Mouse (Mus musculus): ENCODE results near the gene Mlxip. TPM values are rescaled to one million over a fixed set of nuclear protein-coding genes. Genes with fewer than 3 reads are reported as not detected.

Mlxip gene
- polyA plus RNA-seq, 1 experiment = 24.1 TPM

DNA sequence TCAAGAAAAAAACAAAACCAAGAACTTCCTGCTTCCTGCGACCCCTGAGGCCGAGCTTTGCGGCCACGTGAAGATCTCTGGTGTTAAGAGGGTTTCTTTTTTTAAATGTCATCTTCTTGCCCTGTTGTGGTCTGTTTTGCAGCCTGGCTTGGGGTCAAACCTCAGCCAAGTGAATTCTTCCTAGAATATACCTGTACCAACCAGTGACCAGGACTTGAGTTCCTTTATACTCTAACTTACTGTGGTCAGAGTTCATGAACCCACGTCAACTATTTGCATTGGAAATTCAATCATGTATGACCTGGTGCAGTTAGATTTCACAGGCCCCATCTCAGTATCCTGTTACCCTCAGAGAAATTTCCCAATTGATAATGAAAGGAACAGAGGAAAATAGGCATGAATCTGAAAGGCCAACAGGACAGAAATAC, 15.1 kb upstream of the Mlxip start:
- Histone ChIP-seq H3K4me1 (ENCODE audit: control insufficient read depth, insufficient read depth, low read length) (no peaks in the 10 kb centered on the region), H3K27ac (ENCODE audit: insufficient read depth, low read length) (no peak overlapping the region)

DNA sequence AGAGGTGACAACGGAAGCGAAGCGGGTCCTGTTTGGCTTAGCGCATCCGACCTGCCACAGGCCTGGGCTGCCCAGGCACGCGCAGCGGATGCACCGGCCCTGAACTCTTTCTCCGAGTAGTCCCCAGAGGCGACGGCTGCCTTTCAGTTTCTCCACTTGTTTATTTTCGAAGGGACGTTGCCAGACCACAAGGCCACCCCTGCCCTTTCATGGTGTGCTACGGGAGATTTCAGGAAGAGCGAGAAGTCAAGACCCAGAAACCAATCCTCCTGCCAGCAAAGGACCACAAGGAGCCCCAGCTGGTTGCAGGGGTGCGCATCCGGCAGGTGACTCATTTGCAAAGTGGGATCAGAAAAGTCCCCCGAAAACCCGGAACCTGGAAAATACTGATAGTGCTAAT, 12.6 kb upstream of the Mlxip start:
- Histone ChIP-seq H3K27ac (ENCODE audit: insufficient read depth, low read length) (no peak overlapping the region), H3K4me1 (ENCODE audit: control insufficient read depth, insufficient read depth, low read length) (no peaks in the 10 kb centered on the region), H3K4me3 (ENCODE audit: insufficient read depth, low read length) (no peak overlapping the region)
- no peak for TF ChIP-seq CTCF (IDR thresholded peaks at IDR 0.05; ENCODE audit: borderline replicate concordance, insufficient read depth, low read length)
- TF ChIP-seq POLR2A (IDR thresholded peaks at IDR 0.05; ENCODE audit: low read depth, low read length) = no peak

More for the DNA sequence above, 15.1 kb upstream of the Mlxip start:
- no peak overlapping the region for H3K4me3 ChIP-seq (ENCODE audit: insufficient read depth, low read length)
- no peak for TF ChIP-seq CTCF (IDR thresholded peaks at IDR 0.05; ENCODE audit: borderline replicate concordance, insufficient read depth, low read length)
- TF ChIP-seq POLR2A (IDR thresholded peaks at IDR 0.05; ENCODE audit: low read depth, low read length) = no peak

- no peak overlapping the region for H3K27ac ChIP-seq (ENCODE audit: insufficient read depth, low read length)
- no peak overlapping the region for H3K4me3 ChIP-seq (ENCODE audit: insufficient read depth, low read length)
- no peaks in the 10 kb centered on the region for H3K4me1 ChIP-seq (ENCODE audit: control insufficient read depth, insufficient read depth, low read length)
- TF ChIP-seq CTCF (IDR thresholded peaks at IDR 0.05; ENCODE audit: borderline replicate concordance, insufficient read depth, low read length) (no peak), POLR2A (IDR thresholded peaks at IDR 0.05; ENCODE audit: low read depth, low read length) (no peak)
Measured at GRCm38 (mm10) chr5:123382686-123383085, 11.9 kb upstream of the Mlxip start.

- Histone ChIP-seq H3K27ac (ENCODE audit: insufficient read depth, low read length) (no peak overlapping the region), H3K4me1 (ENCODE audit: control insufficient read depth, insufficient read depth, low read length) (no peaks in the 10 kb centered on the region), H3K4me3 (ENCODE audit: insufficient read depth, low read length) (no peak overlapping the region)
- TF ChIP-seq CTCF (IDR thresholded peaks at IDR 0.05; ENCODE audit: borderline replicate concordance, insufficient read depth, low read length) (no peak), POLR2A (IDR thresholded peaks at IDR 0.05; ENCODE audit: low read depth, low read length) (no peak)
Measured at GRCm38 (mm10) chr5:123388452-123388851, 6.1 kb upstream of the Mlxip start.

DNA sequence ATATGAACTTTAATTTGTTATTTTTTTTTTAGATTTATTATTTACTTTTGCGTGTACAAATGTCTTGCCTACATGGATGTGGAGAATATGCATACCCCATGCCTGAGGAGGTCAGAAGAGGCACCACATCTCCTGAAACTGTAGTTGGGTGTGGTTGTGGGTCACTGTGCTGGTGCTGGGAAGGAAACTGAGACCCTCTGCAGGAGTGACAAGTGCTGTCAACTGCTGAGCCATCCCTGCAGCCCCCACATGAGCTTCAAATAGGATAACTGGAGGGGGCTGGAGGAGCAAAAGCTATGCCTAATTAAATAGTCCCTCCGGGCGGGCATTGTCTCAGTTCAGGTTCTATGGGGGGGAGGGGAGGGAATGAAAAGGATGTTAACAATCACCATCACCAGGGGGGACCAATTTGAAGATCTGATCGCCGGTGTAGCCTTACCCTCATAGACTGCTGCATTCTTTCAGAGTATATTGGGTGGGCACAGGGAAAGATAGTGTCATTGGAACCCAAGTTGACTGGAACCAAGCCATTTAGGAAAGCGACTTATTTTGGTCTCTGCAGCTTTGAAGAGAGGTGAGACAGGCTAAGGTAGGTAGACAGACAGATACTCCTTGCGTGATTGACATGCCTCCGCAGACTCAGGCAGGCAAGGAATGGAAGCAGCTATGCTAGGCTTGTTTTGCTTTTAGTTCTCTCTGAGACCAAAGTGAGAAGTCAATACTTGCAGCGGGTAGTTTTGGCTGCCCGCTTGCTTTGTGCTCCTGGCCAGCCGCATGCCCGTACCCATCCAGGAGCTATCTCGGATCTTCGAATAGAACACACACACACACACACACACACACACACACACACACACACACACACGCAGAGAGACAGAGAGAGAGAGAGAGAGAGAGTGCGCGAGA, 3.8 kb upstream of the Mlxip start:
- Histone ChIP-seq H3K27ac (ENCODE audit: insufficient read depth, low read length) (no peak overlapping the region), H3K4me3 (ENCODE audit: insufficient read depth, low read length) (peak overlapping the region; percentile 31), H3K4me1 (ENCODE audit: control insufficient read depth, insufficient read depth, low read length) (peaks cover 5% of the 10 kb centered on the region; the same call in 1 of the 2 replicates)
- TF ChIP-seq CTCF (IDR thresholded peaks at IDR 0.05; ENCODE audit: borderline replicate concordance, insufficient read depth, low read length) (no peak), POLR2A (IDR thresholded peaks at IDR 0.05; ENCODE audit: low read depth, low read length) (no peak; the same call in 1 of the 2 replicates)

GRCm38 (mm10) chr5:123391442-123391809, 3.2 kb upstream of the Mlxip start:
- H3K27ac ChIP-seq (ENCODE audit: insufficient read depth, low read length) = no peak overlapping the region
- H3K4me3 ChIP-seq (ENCODE audit: insufficient read depth, low read length) = peak overlapping the region; percentile 31
- TF ChIP-seq POLR2A (IDR thresholded peaks at IDR 0.05; ENCODE audit: low read depth, low read length) (no peak; the same call in 1 of the 2 replicates), CTCF (IDR thresholded peaks at IDR 0.05; ENCODE audit: borderline replicate concordance, insufficient read depth, low read length) (no peak)
- H3K4me1 ChIP-seq (ENCODE audit: control insufficient read depth, insufficient read depth, low read length) = peaks cover 7% of the 10 kb centered on the region

DNA sequence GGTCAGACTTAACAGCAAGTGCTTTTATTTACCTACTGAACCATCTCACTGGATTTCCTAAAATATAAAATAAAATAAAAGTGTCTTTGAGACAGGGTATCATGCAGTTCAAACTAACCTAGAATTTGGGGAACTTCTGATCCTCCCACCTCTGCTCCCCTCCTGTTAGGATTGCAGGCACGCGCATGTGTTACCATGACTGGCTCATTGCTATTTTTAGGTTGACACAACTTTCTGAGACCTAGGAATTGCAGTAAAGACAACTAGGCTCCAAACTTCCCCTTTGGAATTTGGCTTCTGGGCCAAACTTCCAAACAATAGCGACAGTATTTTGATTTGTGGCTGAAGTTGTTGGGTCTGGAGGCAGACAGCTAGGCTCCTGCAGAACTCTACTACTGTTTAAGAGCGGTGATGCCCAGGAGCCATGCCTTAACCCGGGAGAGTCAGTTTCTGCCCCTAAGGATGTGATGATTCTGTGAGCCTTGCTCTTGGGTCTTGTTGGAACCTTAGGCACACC, 754 bp upstream of the Mlxip start:
- no peak for TF ChIP-seq CTCF (IDR thresholded peaks at IDR 0.05; ENCODE audit: borderline replicate concordance, insufficient read depth, low read length)
- no peak for TF ChIP-seq POLR2A (IDR thresholded peaks at IDR 0.05; ENCODE audit: low read depth, low read length)
- peak overlapping the region; percentile 19; the same call in 1 of the 2 replicates for H3K4me3 ChIP-seq (ENCODE audit: insufficient read depth, low read length)

GRCm38 (mm10) chr5:123394957-123395881, 621 bp downstream of the Mlxip start:
- no peak for TF ChIP-seq POLR2A (IDR thresholded peaks at IDR 0.05; ENCODE audit: low read depth, low read length)
- no peak for TF ChIP-seq CTCF (IDR thresholded peaks at IDR 0.05; ENCODE audit: borderline replicate concordance, insufficient read depth, low read length)
- H3K27ac ChIP-seq (ENCODE audit: insufficient read depth, low read length) = no peak overlapping the region
- peaks cover 9% of the 10 kb centered on the region for H3K4me1 ChIP-seq (ENCODE audit: control insufficient read depth, insufficient read depth, low read length)
- peak overlapping the region; percentile 76 for H3K4me3 ChIP-seq (ENCODE audit: insufficient read depth, low read length)

More for the DNA sequence above, 754 bp upstream of the Mlxip start:
- H3K4me1 ChIP-seq (ENCODE audit: control insufficient read depth, insufficient read depth, low read length) = peaks cover 9% of the 10 kb centered on the region
- peak overlapping the region; percentile 84 for H3K27ac ChIP-seq (ENCODE audit: insufficient read depth, low read length)

DNA sequence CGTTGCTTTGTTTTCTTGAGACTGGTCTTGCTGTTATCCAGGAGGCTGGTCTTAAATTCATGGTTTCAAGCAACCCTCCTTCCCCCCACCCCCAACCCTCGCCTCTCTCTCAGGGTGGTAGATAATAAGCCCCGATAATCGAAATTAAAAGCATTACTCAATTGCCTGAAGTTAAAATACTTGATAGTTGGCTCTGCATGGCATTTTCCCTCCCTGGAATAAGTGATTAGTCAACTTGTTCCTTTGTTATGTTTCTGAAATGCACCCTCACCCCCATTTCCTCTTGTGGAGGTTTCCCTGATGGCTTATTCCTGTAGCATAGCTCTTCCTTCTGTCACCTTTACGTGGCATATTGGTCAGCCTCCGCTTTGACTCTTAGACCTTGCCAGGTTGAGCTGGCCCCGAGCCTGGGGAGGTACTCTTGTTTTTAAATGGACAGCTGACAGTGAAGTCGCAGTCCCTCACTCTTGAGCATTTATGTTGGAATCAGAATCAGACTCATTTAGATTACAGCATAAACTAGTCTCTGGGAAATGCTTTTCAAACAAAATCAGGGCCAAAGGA, 2.4 kb downstream of the Mlxip start:
- H3K4me3 ChIP-seq (ENCODE audit: insufficient read depth, low read length) = no peak overlapping the region
- no peak overlapping the region for H3K27ac ChIP-seq (ENCODE audit: insufficient read depth, low read length)
- peaks cover 9% of the 10 kb centered on the region for H3K4me1 ChIP-seq (ENCODE audit: control insufficient read depth, insufficient read depth, low read length)
- TF ChIP-seq POLR2A (IDR thresholded peaks at IDR 0.05; ENCODE audit: low read depth, low read length) (no peak), CTCF (IDR thresholded peaks at IDR 0.05; ENCODE audit: borderline replicate concordance, insufficient read depth, low read length) (no peak)
